Mouse (Mus musculus): ENCODE measurements around the gene Usp2.

DNA sequence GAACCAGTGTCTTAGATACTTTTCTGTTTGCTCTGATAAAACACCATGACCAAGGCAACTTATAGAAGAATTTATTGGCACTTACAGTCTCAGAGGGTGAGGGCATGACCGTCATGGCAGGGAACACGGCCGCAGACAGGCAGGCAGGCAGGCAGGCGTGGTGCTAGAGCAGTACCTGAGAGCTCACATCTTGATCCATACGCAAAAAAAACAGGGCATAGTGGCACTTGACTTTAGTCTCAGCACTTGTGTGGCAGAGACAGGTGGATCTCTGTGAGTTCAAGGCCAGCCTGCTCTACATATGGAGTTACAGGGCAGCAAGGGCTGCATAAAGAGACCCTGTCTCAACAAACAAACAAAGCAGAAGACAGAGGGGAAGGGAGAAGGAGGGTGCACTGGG lies 33.5 kb upstream of the Usp2 start:
- TF ChIP-seq CTCF (conservative IDR thresholded peaks at IDR 0.05; ENCODE audit: low read length) = no peak
- TF ChIP-seq POU5F1 (IDR thresholded peaks at IDR 0.05; ENCODE audit: borderline replicate concordance, low read length) = no peak
- TF ChIP-seq NANOG (IDR thresholded peaks at IDR 0.05; ENCODE audit: borderline replicate concordance, low read length) = no peak
